Mouse (Mus musculus) forebrain, postnatal 0 days (tissue): ENCODE results near the gene Rbx1. TPM values are rescaled to one million over a fixed set of nuclear protein-coding genes. Genes with fewer than 3 reads are reported as not detected.
"Not testable (repeated sequence)": the region's sequence is repeated elsewhere in the genome, so short reads cannot be mapped to it uniquely, and the experiment has no call there.

Experiments
- ATAC-seq: fragments of 200-750 bp; cut with Nextera tagmentation; 2 replicates; pipeline ENCODE4 v1.8.0; 2017; ENCODE audit warnings: mild to moderate bottlenecking, moderate library complexity
- DNase-seq: peaks from one replicate; pipeline ENCODE4 v3.0.0-alpha.2; 2015
- H3K27ac ChIP-seq: fragments of 300-500 bp; sonication (generic); 2 replicates; pipeline ENCODE4 v1.5.1; 2014; ENCODE audit warnings: low read depth, mild to moderate bottlenecking, antibody characterized with exemption, low read length, moderate library complexity, mixed read lengths
- H3K27me3 ChIP-seq: fragments of 300-500 bp; sonication (generic); 2 replicates; pipeline ENCODE4 v1.6.1; 2014; ENCODE audit warnings: mild to moderate bottlenecking, low read length, mixed read lengths; ENCODE audit not compliant: insufficient read depth
- H3K36me3 ChIP-seq: fragments of 300-500 bp; sonication (generic); 2 replicates; pipeline ENCODE4 v1.6.1; 2014; ENCODE audit warnings: mild to moderate bottlenecking, moderate library complexity; ENCODE audit not compliant: insufficient read depth
- H3K4me1 ChIP-seq: fragments of 300-500 bp; sonication (generic); 2 replicates; pipeline ENCODE4 v1.6.1; 2014; ENCODE audit warnings: antibody characterized with exemption; ENCODE audit not compliant: insufficient read depth
- H3K4me2 ChIP-seq: fragments of 300-500 bp; sonication (generic); 2 replicates; pipeline ENCODE4 v1.6.1; 2014; ENCODE audit warnings: low read depth, mild to moderate bottlenecking, moderate library complexity
- H3K4me3 ChIP-seq: fragments of 300-500 bp; sonication (generic); 2 replicates; pipeline ENCODE4 v1.5.1; 2014; ENCODE audit warnings: low read depth, low read length, mixed read lengths
- H3K9ac ChIP-seq: fragments of 300-500 bp; sonication (generic); 2 replicates; pipeline ENCODE4 v1.6.1; 2014; ENCODE audit warnings: mild to moderate bottlenecking
- H3K9me3 ChIP-seq: fragments of 300-500 bp; sonication (generic); 2 replicates; pipeline ENCODE4 v1.6.1; 2016; ENCODE audit warnings: low read length
- CTCF ChIP-seq: sonication (generic); IDR thresholded peaks from 2 replicates; pipeline ENCODE4 v1.5.1; 2016; ENCODE audit warnings: antibody characterized with exemption, control low read depth, low read depth
- WGBS: fragments of 180-500 bp; shearing (Covaris S2); extraction: QIAGEN DNeasy Blood & Tissue Kit; methylation state at CpG from one replicate; pipeline ENCODE4 v1.1.7; 2014; 5-methylcytosine and 5-hydroxymethylcytosine counted together
- polyA plus RNA-seq: library from polyadenylated mRNA; unstranded; fragments of >200 nt; fragmentation: Nextera tagmentation; extraction: Ambion mirVana; gene quantifications from 2 replicates; pipeline ENCODE4 v1.2.1, GENCODE M21; 2015
- total RNA-seq: library from RNA; depleted of rRNA; stranded (reverse); fragments of >200 nt; gene quantifications from 2 replicates; pipeline ENCODE4 v1.2.3, GENCODE M21; 2014; rRNA removed

Rbx1 gene
- total RNA-seq = 193 and 223 TPM in 2 replicates
- polyA plus RNA-seq = 446 and 469 TPM in 2 replicates

DNA sequence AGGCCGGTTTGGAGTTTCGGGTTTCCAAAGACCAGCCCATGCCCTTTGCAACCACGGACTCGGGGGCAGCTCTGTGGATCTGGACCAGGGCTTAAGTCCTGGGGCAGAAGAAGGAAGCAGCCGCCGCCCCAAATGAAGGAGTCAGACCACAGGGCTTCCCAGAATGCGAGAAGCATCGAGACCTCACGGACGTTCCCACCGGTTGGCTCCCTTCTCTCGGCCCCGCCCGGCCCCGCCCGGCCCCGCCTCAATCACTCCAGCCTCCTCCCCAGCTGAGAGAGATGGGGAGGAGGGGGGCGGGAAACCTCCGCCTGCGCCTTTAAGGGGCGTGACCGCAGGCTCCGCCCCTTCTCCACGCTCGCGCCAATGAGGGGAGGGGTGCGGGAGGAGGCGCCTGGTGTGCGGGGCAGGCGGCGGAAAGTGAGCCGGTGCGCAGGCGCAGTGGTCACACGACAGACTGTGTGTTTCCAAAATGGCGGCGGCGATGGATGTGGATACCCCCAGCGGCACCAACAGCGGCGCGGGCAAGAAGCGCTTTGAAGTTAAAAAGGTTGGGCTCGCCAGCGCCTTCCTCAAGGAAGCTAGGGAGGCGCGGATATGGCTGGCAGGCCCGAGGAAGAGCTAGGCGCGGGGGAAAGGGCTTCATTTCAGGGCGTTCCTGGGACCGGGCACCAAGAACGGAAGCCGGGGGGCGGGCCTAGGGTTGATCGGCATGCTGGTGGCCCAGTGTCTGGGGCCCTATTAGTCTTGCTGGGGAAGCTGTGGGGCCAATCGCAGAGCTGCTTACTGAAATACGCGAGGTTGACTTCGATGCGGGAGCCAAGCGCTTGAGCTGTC is at the start of gene Rbx1:
Rbx1 (plus strand) TSS at position 396 of the 837 bp plus-strand sequence.
- no peaks in the 10 kb centered on the region for H3K27me3 ChIP-seq
- H3K27ac ChIP-seq = peak within 1 kb of the TSS; percentile 91
- H3K4me3 ChIP-seq = peak within 1 kb of the TSS; percentile 66
- peak within 1 kb of the TSS; percentile 77 for H3K9ac ChIP-seq
- TF ChIP-seq CTCF = no peak
- DNase-seq (peak; percentile 99), ATAC-seq (peak; percentile 98)
- peaks cover 14% of the 10 kb centered on the region for H3K4me1 ChIP-seq
- H3K9me3 ChIP-seq = 0 out of 2 replicates have a peak, but pooled peaks cover 6% of the 10 kb centered on the region
- H3K4me2 ChIP-seq = peak within 1 kb of the TSS; percentile 79
- peaks cover 12% of the 10 kb centered on the region for H3K36me3 ChIP-seq
- WGBS = 4% methylated on average over 56 of the region's 62 CpGs

DNA sequence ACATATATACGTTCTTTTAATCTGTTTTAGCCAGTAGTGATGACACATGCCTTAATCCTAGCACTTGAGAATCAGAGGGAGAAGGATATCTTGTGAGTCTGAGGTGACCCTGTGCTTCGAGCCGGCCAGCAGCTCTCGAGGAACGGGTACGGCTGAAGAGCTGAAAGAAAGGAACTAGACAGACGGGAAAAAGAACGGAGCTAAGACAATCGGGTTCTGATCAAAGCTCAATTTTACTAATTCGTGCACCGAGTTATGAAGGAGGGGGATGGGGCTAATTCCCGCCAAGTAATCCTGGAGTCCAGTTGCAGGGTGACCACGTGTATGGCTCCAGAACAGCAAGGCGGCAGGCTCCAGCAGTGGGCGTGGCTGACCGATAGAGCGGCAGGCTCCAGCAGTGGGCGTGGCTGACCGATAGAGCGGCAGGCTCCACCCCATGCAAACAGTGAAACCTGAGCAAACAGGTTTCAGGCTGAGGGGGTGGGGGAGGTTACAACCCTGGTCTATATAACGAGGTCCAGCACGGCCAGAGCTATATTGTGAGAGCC is 49.3 kb upstream of the Rbx1 start:
- DNase-seq = peak; percentile 3
- not testable (repeated sequence) for H3K4me1 ChIP-seq, H3K27me3 ChIP-seq, ATAC-seq, H3K27ac ChIP-seq, H3K9me3 ChIP-seq, H3K36me3 ChIP-seq
- peak overlapping the region; percentile 27 for H3K4me3 ChIP-seq
- H3K4me2 ChIP-seq = peak overlapping the region; percentile 43
- whole genome bisulfite sequencing = 6% methylated on average over 22 of the region's 22 CpGs
- peak overlapping the region; percentile 28 for H3K9ac ChIP-seq

DNA sequence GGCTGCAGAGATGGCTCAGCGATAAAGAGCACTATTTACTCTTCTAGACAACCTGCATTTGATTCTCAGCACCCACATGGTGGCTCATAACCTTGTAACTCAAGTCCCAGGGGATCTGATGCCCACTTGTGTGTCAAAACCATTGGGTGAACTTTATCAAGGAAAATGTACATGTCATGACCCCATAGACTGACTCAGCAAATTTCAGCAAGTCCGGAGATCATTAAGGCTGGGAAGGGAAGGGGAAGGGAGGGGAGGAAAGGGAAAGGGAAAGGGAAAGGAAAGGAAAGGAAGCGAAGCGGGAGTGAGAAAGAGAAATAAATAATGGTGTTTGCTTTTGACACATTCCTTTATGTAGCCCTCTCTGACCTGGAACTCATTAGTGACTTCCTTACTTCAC is 48.0 kb upstream of the Rbx1 start:
- Histone ChIP-seq H3K36me3 (no peaks in the 10 kb centered on the region), H3K4me2 (no peak overlapping the region), H3K9me3 (no peaks in the 10 kb centered on the region), H3K27ac (no peak overlapping the region), H3K4me3 (no peak overlapping the region), H3K9ac (no peak overlapping the region), H3K4me1 (no peaks in the 10 kb centered on the region), H3K27me3 (no peaks in the 10 kb centered on the region)
- 93% methylated on average over 4 of the region's 4 CpGs for WGBS
- TF ChIP-seq CTCF = no peak
- ATAC-seq (no peak), DNase-seq (no peak)

DNA sequence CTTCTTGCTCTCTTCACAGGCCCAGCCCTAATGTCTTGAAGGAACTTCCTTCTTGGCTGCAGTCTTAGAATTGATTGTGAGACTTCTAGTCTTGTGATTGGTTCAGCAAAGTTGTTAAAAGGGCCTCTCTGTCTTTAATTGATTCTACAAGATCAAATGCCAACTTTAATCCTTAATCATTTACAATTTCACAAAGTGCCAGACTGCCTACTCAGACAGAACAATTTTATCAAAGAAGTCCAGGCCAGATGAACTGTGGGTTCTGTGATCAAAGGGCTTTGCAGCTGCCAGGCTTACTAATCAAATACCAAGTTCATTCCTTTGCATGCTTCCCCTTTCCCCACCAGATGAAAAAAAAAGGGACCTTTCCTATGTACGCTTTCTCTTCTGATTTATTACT is 44.6 kb upstream of the Rbx1 start:
- H3K36me3 ChIP-seq = no peaks in the 10 kb centered on the region

DNA sequence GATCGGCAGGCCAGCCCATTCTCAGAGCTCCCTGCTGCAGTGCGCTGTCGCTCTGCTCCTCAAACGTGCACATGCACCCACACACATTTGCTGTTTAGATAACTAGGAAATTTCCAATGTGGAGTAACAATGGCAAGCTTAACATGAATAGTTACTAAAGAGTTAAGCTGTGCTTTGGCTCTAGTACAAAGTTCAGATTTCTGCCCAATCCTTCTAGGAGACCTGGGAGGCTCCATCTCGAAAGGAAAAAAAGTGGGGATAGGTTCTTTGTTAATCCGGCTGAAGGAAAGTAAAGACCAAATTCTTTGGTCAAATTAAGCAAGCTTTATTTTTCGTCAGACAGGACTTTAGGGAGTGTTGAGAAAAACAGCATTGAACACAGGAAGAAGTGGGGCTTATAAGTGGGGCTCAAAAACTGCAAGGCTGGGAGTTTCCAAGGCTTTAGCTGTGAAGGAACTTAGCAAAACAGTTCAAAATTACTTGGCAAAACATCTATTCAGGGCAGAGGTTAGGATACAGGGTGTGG is 43.9 kb upstream of the Rbx1 start:
- Histone ChIP-seq H3K36me3 (no peaks in the 10 kb centered on the region; the same call in 1 of the 2 replicates), H3K9me3 (no peaks in the 10 kb centered on the region), H3K4me3 (no peak overlapping the region), H3K4me1 (no peaks in the 10 kb centered on the region), H3K27ac (peak overlapping the region; percentile 21; the same call in 1 of the 2 replicates), H3K4me2 (no peak overlapping the region), H3K9ac (no peak overlapping the region), H3K27me3 (no peaks in the 10 kb centered on the region)
- ATAC-seq (no peak), DNase-seq (no peak)
- 44% methylated on average over 7 of the region's 7 CpGs for WGBS
- no peak for TF ChIP-seq CTCF

More for the DNA sequence above, 44.6 kb upstream of the Rbx1 start:
- Histone ChIP-seq H3K9me3 (no peaks in the 10 kb centered on the region), H3K4me1 (no peaks in the 10 kb centered on the region), H3K27ac (no peak overlapping the region; the same call in 1 of the 2 replicates), H3K27me3 (no peaks in the 10 kb centered on the region), H3K4me3 (no peak overlapping the region), H3K4me2 (no peak overlapping the region), H3K9ac (no peak overlapping the region)
- peak; percentile 8 for DNase-seq
- WGBS = 26% methylated on average over 1 of the region's 1 CpGs
- TF ChIP-seq CTCF = no peak
- ATAC-seq = no peak

DNA sequence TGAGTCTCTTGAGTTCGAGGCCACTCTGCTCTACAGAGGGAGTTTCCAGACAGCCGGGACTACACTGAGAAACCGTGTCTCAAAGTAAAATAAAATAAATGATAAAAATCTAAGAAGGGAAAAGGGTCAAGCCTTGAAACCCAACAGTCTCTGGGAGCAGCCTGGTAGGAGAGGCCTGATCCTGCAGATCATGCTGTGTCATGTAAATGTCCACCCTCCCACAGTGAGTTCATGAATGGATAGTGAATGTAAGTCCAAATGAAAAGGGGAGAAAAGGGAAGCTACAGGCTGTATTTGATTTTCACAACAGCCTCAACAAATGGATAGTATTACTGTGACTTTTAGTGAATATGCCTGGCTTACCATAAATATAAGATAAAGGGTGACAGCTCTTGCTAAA is 40.8 kb upstream of the Rbx1 start:
- whole genome bisulfite sequencing = 84% methylated on average over 3 of the region's 3 CpGs
- TF ChIP-seq CTCF = no peak
- ATAC-seq = no peak

DNA sequence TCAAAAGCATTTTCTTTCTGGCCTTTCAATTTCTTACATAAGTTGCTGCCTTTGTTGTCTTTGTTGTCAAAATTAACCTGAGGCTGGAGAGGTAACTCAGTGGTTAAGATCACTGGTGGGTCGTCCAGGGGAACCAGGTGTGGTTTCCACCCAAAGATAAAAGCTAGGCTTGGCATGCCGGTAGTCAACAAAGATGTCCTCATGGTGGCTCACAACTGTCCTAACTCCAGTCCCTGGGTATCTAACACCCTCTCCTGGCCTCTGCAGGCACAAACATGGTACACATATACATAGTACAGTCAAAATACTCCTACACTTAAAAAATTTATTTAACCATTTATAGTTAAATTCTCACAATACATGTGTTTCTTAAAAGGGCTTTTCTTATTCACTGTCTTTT is 38.1 kb upstream of the Rbx1 start:
- DNase-seq (no peak), ATAC-seq (no peak)
- Histone ChIP-seq H3K36me3 (peaks cover 10% of the 10 kb centered on the region; the same call in 1 of the 2 replicates), H3K9me3 (no peaks in the 10 kb centered on the region), H3K27ac (no peak overlapping the region), H3K4me2 (no peak overlapping the region), H3K4me1 (no peaks in the 10 kb centered on the region), H3K4me3 (no peak overlapping the region), H3K27me3 (no peaks in the 10 kb centered on the region), H3K9ac (no peak overlapping the region)
- no peak for TF ChIP-seq CTCF
- WGBS = 88% methylated on average over 2 of the region's 2 CpGs

More for the DNA sequence above, 40.8 kb upstream of the Rbx1 start:
- H3K36me3 ChIP-seq = no peaks in the 10 kb centered on the region; the same call in 1 of the 2 replicates
- H3K4me3 ChIP-seq = no peak overlapping the region
- no peak overlapping the region for H3K9ac ChIP-seq
- H3K27ac ChIP-seq = no peak overlapping the region
- H3K27me3 ChIP-seq = no peaks in the 10 kb centered on the region
- no peaks in the 10 kb centered on the region for H3K4me1 ChIP-seq
- H3K9me3 ChIP-seq = no peaks in the 10 kb centered on the region
- no peak for DNase-seq
- no peak overlapping the region for H3K4me2 ChIP-seq
